Mouse (Mus musculus): ENCODE results near the gene Fgfr2.

The Fgfr2 gene

GRCm38 (mm10) chr7:130898373-130898772 is 2224.8 kb downstream of the Fgfr2 start:
- DNase-seq (ENCODE audit: low spot score), result no peak

- DNase-seq (ENCODE audit: low spot score), result no peak
Measured at GRCm38 (mm10) chr7:130897201-130897600, 2225.9 kb downstream of the Fgfr2 start.

- no peak for DNase-seq (ENCODE audit: low spot score)
Measured at GRCm38 (mm10) chr7:130896064-130896463, 2227.1 kb downstream of the Fgfr2 start.

GRCm38 (mm10) chr7:130895618-130895945 is 2227.6 kb downstream of the Fgfr2 start:
- DNase-seq (ENCODE audit: low spot score), result no peak

GRCm38 (mm10) chr7:130894931-130895617 is 2228.1 kb downstream of the Fgfr2 start:
- no peak for DNase-seq (ENCODE audit: low spot score)

- DNase-seq (ENCODE audit: low spot score), result peak; percentile 11
Measured at GRCm38 (mm10) chr7:130892973-130893372, 2230.2 kb downstream of the Fgfr2 start.

- DNase-seq (ENCODE audit: low spot score), result peak; percentile 21
Measured at GRCm38 (mm10) chr7:130890871-130891270, 2232.3 kb downstream of the Fgfr2 start.

GRCm38 (mm10) chr7:130887946-130888345 is 2235.2 kb downstream of the Fgfr2 start:
- DNase-seq (ENCODE audit: low spot score), result no peak

- no peak for DNase-seq (ENCODE audit: low spot score)
Measured at GRCm38 (mm10) chr7:130886246-130886645, 2236.9 kb downstream of the Fgfr2 start.

GRCm38 (mm10) chr7:130884161-130884560 is 2239.0 kb downstream of the Fgfr2 start:
- no peak for DNase-seq (ENCODE audit: low spot score)

GRCm38 (mm10) chr7:130867256-130867655 is 2255.9 kb downstream of the Fgfr2 start:
- no peak for DNase-seq (ENCODE audit: low spot score)

- no peak for DNase-seq (ENCODE audit: low spot score)
Measured at GRCm38 (mm10) chr7:130866640-130867039, 2256.5 kb downstream of the Fgfr2 start.

- DNase-seq (ENCODE audit: low spot score), result peak; percentile 91
Measured at GRCm38 (mm10) chr7:130865613-130866591, 2257.2 kb downstream of the Fgfr2 start, which contains the start of gene Plekha1. Gene Plekha1 (plus strand): TSS chr7:130865756.

GRCm38 (mm10) chr7:130864711-130865110 is 2258.4 kb downstream of the Fgfr2 start:
- DNase-seq (ENCODE audit: low spot score), result no peak

- no peak for DNase-seq (ENCODE audit: low spot score)
Measured at GRCm38 (mm10) chr7:130862501-130862900, 2260.6 kb downstream of the Fgfr2 start.

- DNase-seq (ENCODE audit: low spot score), result no peak
Measured at GRCm38 (mm10) chr7:130860721-130861142, 2262.4 kb downstream of the Fgfr2 start.

- no peak for DNase-seq (ENCODE audit: low spot score)
Measured at GRCm38 (mm10) chr7:130859926-130860325, 2263.2 kb downstream of the Fgfr2 start.

- DNase-seq (ENCODE audit: low spot score), result no peak
Measured at GRCm38 (mm10) chr7:130857973-130858372, 2265.2 kb downstream of the Fgfr2 start.

- no peak for DNase-seq (ENCODE audit: low spot score)
Measured at GRCm38 (mm10) chr7:130855681-130856080, 2267.5 kb downstream of the Fgfr2 start.

- DNase-seq (ENCODE audit: low spot score), result no peak
Measured at GRCm38 (mm10) chr7:130854684-130855292, 2268.4 kb downstream of the Fgfr2 start.

GRCm38 (mm10) chr7:130847164-130847718 is 2275.9 kb downstream of the Fgfr2 start:
- no peak for DNase-seq (ENCODE audit: low spot score)
